Mouse (Mus musculus): Measurements from ENCODE around the gene Hist1h4h. TPM values are rescaled to one million over a fixed set of nuclear protein-coding genes. Genes with fewer than 3 reads are reported as not detected.
"Not testable (repeated sequence)": the region's sequence is repeated elsewhere in the genome, so short reads cannot be mapped to it uniquely, and the experiment has no call there.

Gene Hist1h4h
- polyA plus RNA-seq, 2 experiments: 5.3 to 24.1 TPM

DNA sequence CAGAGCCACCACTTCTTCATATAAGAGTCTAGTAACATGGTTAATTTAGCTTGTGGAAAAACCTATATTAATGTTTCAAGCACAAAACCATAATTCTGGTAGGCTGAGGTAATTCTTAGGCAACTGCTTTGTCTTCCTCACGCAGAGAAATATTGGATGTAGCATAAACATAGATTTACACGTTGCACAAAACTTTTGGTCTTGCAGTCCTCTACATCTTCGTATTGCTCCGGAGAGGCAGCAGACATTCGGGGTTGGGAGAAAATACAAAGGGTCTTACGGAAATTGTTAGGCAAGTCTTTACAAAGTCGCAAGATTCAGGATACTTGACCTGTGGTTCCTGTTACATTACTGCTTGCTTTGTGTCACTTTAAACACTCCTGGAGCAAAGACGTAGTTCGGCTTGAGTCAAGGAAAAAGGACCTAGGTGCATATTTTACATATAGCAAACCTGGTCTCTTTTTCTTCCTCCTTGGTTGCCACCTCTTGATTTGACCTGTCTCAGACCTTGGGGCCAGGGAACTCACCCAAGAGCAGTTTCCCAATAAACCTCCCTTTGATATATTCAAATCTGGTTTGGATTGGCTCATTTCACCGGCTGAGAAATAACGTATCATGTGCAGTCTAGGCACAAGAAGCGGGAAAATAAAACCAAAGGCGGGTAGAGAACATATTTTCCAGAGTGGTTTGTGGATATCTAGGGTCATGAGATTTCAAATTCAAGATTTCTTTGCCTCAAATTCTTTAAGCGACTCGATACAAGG, 3.7 kb downstream of the Hist1h4h start:
- ATAC-seq (ENCODE audit: insufficient read depth) (peak; percentile 24), DNase-seq (ENCODE audit: low read depth in 3 of 3, low spot score in 3 of 3) (peak in 1 of 3 experiments; percentile 74)
- TF ChIP-seq EP300 (IDR thresholded peaks at IDR 0.05; ENCODE audit: low read depth): no peak; the same call in none of the 2 replicates
- Histone ChIP-seq H3K27me3 (ENCODE audit: control insufficient read depth, insufficient read depth, low read length) (no peaks in the 10 kb centered on the region), H3K4me3 (ENCODE audit: insufficient read depth in 1 of 2, low read depth in 2 of 2, low read length in 2 of 2) (peak overlapping the region; percentile 74 to 84), H3K9ac (replicated peaks) (peak overlapping the region; percentile 99), H3K36me3 (replicated peaks; ENCODE audit: control insufficient read depth, insufficient read depth, low read depth) (no peaks in the 10 kb centered on the region), H3K27ac (peak overlapping the region; percentile 100), H3K9me3 (ENCODE audit: control insufficient read depth, low read length) (no peaks in the 10 kb centered on the region), H3K4me1 (replicated peaks; ENCODE audit: control insufficient read depth in 2 of 2, insufficient read depth in 2 of 2, low read length in 1 of 2) (peaks cover 23% of the 10 kb centered on the region in 2 experiments), H3K4me2 (ENCODE audit: low read depth) (peak overlapping the region; percentile 95)
- WGBS (ENCODE audit: insufficient replicate concordance): under 1% methylated on average over 15 of the region's 15 CpGs

DNA sequence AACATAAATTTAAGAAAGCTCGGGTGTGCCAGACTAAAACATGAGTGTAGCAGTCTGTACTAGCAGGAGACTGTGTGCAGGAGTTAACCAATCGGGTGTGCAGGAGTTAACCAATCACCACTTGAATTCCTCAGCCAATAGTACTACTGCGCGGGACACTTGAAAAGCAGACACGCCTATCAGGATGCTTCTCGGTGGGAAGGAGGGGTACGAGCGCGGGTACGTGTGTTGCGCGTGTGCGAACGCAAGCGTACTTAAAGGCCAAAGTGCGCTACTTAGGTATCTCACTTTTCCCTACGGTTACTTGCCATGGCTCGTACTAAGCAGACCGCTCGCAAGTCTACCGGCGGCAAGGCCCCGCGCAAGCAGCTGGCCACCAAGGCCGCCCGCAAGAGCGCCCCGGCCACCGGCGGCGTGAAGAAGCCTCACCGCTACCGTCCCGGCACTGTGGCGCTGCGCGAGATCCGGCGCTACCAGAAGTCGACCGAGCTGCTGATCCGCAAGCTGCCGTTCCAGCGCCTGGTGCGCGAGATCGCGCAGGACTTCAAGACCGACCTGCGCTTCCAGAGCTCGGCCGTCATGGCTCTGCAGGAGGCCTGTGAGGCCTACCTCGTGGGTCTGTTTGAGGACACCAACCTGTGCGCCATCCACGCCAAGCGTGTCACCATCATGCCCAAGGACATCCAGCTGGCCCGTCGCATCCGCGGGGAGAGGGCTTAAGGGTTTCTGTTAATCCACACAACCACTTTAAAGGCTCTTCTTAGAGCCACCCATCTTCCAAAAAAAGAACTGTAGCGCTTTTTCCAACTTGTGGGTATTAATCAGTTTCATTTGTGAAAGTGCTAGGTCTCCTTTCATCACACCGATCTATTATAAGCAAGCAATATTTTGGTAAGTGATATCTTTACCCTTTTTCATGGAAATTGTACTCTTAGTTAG, 4.6 kb downstream of the Hist1h4h start, which contains the start of gene Hist1h3g:
TSS of gene Hist1h3g (plus strand) at position 286 of the 939 bp plus-strand sequence.
- Histone ChIP-seq H3K4me1 (replicated peaks; ENCODE audit: control insufficient read depth in 2 of 2, insufficient read depth in 2 of 2, low read length in 1 of 2) (peaks cover 23 to 25% of the 10 kb centered on the region in 2 experiments), H3K4me2 (ENCODE audit: low read depth) (peak within 1 kb of the TSS; percentile 95), H3K27ac (peak within 1 kb of the TSS; percentile 100), H3K4me3 (ENCODE audit: insufficient read depth in 1 of 2, low read depth in 2 of 2, low read length in 2 of 2) (peak within 1 kb of the TSS; percentile 74 to 84), H3K9ac (replicated peaks) (peak within 1 kb of the TSS; percentile 99)
- WGBS (ENCODE audit: insufficient replicate concordance): under 1% methylated on average over 46 of the region's 62 CpGs
- TF ChIP-seq EP300 (IDR thresholded peaks at IDR 0.05; ENCODE audit: low read depth): peak; percentile 66
- H3K27me3 ChIP-seq (ENCODE audit: control insufficient read depth, insufficient read depth, low read length); H3K9me3 ChIP-seq (ENCODE audit: control insufficient read depth, low read length); H3K36me3 ChIP-seq (replicated peaks; ENCODE audit: control insufficient read depth, insufficient read depth, low read depth): not testable (repeated sequence)
- DNase-seq (ENCODE audit: low read depth in 3 of 3, low spot score in 3 of 3) (peak; percentile 98), ATAC-seq (ENCODE audit: insufficient read depth) (peak; percentile 81)

DNA sequence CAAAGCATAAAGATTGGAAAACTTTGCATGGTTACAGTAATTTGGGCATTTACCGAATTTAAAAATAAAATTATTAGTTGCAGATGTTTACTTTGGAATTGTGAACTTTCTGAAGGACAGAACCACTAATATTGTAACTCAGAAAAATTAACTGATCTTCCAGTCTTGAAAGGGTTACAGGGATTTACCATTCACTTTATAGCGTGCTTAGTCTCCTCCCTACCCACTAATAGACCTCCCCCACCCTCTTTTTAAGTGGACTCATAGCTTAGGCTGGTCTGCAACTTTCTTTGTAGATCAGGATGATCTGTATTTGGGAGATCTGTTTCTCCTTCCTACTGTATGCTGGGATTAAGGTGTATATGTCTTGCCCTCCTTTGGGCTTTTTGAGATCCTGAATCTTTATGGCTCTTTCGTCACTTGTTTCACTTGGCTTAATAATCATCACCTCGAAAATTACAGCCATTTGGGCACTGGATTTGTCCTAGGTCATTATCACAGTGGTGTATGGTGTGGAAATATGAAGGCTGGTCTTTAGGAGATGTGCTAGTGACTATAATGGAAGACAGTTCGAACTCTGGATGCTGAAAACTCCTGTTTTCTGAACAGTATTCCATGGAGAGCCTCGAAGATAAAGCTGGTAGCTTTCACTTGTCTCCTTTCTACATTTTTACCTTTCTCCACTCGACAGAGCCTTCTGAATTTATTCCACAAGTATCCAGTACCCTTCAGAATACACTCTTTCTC, 5.4 kb downstream of the Hist1h4h start:
- H3K4me3 ChIP-seq (ENCODE audit: insufficient read depth in 1 of 2, low read depth in 2 of 2, low read length in 2 of 2): peak overlapping the region; percentile 74 to 84
- 12% methylated on average over 7 of the region's 7 CpGs for WGBS (ENCODE audit: insufficient replicate concordance)
- no peak for ATAC-seq (ENCODE audit: insufficient read depth)
- H3K9ac ChIP-seq (replicated peaks): peak overlapping the region; percentile 94
- peak overlapping the region; percentile 100 for H3K27ac ChIP-seq
- H3K36me3 ChIP-seq (replicated peaks; ENCODE audit: control insufficient read depth, insufficient read depth, low read depth): no peaks in the 10 kb centered on the region
- H3K27me3 ChIP-seq (ENCODE audit: control insufficient read depth, insufficient read depth, low read length): no peaks in the 10 kb centered on the region
- no peak for DNase-seq (ENCODE audit: low read depth in 3 of 3, low spot score in 3 of 3)
- H3K9me3 ChIP-seq (ENCODE audit: control insufficient read depth, low read length): no peaks in the 10 kb centered on the region
- H3K4me2 ChIP-seq (ENCODE audit: low read depth): peak overlapping the region; percentile 95
- peaks cover 28 to 30% of the 10 kb centered on the region in 2 experiments for H3K4me1 ChIP-seq (replicated peaks; ENCODE audit: control insufficient read depth in 2 of 2, insufficient read depth in 2 of 2, low read length in 1 of 2)
- TF ChIP-seq EP300 (IDR thresholded peaks at IDR 0.05; ENCODE audit: low read depth) (peak; percentile 18; the same call in 1 of the 2 replicates), CTCF (IDR thresholded peaks at IDR 0.05; ENCODE audit: low read depth) (no peak)

DNA sequence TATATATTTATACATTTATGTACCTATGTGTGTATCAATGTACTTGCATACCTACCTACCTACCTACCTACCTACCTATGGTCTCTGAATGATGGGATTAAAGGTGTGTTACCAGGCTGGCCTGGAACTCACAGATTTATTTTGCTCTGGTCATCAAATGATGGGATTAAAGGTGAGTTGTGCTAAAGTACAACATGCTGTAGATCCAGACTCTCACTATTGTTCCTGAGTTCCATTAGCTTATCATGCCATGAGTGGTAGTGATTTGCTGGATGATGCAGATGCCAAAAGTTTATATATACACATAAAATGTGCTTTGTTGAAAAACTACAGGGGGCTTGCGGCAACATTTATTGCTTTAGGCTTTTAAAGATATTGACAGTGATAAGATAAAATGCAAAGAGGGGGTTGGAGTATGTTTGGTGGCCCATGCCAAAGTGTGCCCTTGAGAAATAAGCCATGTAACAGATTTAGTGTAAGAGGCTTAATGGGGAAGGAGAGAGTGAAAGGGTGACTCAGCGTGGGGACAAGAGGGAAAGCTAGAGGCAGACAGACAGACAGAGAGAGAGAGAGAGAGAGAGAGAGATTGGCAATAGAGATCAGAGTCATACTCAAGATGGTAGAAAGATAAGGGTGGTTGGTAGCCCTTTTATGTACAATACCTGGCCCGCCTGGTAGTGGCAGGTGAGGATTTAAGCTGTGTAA, 6.3 kb downstream of the Hist1h4h start:
- Histone ChIP-seq H3K4me3 (ENCODE audit: insufficient read depth in 1 of 2, low read depth in 2 of 2, low read length in 2 of 2) (peak overlapping the region in 1 of 2 experiments; percentile 74; a peak in 2 of 4 replicates), H3K4me2 (ENCODE audit: low read depth) (peak overlapping the region; percentile 95), H3K27ac (peak overlapping the region; percentile 100), H3K4me1 (replicated peaks; ENCODE audit: control insufficient read depth in 2 of 2, insufficient read depth in 2 of 2, low read length in 1 of 2) (peaks cover 28 to 29% of the 10 kb centered on the region in 2 experiments), H3K9ac (replicated peaks) (peak overlapping the region; percentile 94), H3K27me3 (ENCODE audit: control insufficient read depth, insufficient read depth, low read length) (no peaks in the 10 kb centered on the region), H3K9me3 (ENCODE audit: control insufficient read depth, low read length) (no peaks in the 10 kb centered on the region), H3K36me3 (replicated peaks; ENCODE audit: control insufficient read depth, insufficient read depth, low read depth) (no peaks in the 10 kb centered on the region)
- 64% methylated on average over 3 of the region's 3 CpGs for WGBS (ENCODE audit: insufficient replicate concordance)
- TF ChIP-seq EP300 (IDR thresholded peaks at IDR 0.05; ENCODE audit: low read depth) (no peak), CTCF (IDR thresholded peaks at IDR 0.05; ENCODE audit: low read depth) (no peak)
- DNase-seq (ENCODE audit: low read depth in 3 of 3, low spot score in 3 of 3) (no peak), ATAC-seq (ENCODE audit: insufficient read depth) (no peak)
